Mouse (Mus musculus): Measurements from ENCODE around the gene Ttc3. TPM values are rescaled to one million over a fixed set of nuclear protein-coding genes. Genes with fewer than 3 reads are reported as not detected.
"Not testable (repeated sequence)": the region's sequence is repeated elsewhere in the genome, so short reads cannot be mapped to it uniquely, and the experiment has no call there.

Gene Ttc3
- total RNA-seq (2017) = 323 and 338 TPM in 2 replicates

DNA sequence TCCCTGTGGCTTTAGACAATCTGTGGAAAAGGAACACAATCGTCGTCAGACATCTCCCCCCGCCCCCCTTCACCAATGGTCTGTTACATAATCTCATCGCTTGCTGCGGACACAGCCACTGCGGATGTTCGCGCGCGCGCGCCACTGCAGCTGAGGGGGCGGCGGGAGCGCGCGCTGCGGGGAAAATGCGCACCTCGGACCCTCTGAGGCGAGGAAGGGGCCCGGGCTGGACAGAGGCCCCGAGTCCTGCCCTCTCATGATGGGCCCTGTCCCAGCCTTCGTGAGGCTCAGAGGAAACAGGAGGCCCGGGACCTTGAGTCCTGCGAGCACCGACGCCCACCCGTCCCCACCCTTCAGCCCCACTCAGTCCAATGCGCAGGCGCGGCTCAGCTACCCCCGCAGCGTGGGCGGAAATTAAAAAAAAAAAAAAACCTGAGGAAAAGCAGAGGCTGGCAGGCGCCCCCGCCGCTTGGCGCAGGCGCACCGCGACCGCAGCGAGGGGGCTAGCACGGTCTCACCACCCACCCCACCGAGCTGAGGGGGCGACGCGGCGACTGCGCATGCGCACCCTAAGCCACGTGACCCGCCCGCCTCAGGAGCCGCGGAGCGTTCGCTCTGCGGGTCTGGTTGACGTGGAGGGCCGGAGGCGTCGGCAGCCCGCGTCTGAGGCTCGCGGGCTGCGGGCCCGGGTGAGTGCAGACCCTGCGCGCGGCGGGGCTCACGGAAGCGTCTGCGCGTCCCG is at the start of gene Ttc3:
TSS of gene Ttc3 (plus strand) at position 446 of the 742 bp plus-strand sequence.
- peak; percentile 33 to 64 for ATAC-seq (replicated peaks in 1 of 2; ENCODE audit: insufficient read depth in 1 of 2, low FRiP score in 2 of 2, low TSS enrichment in 1 of 2, low read depth in 1 of 2, poor library complexity in 2 of 2, severe bottlenecking in 2 of 2)

DNA sequence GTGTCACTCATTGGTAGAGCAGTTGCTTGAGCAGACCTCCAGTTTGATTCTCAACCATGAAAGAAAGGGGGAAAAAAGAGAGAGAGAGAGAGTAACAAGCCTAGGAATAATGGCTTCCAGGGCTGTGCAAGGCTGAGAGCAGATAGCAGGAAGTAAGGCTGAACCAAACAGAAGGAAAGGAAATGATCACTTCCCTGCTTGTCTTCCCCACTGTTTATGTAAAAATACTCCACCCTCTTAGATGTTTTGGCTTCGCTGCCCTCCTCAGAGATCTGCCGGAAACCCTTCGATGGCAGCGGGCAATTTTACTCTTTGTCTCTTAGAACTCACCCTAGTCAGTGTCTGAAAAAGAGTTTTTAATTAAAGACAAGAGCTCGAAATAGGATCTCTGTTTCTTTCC is 46.7 kb upstream of the Ttc3 start:
- no peak for ATAC-seq (replicated peaks in 1 of 2; ENCODE audit: insufficient read depth in 1 of 2, low FRiP score in 2 of 2, low TSS enrichment in 1 of 2, low read depth in 1 of 2, poor library complexity in 2 of 2, severe bottlenecking in 2 of 2)

DNA sequence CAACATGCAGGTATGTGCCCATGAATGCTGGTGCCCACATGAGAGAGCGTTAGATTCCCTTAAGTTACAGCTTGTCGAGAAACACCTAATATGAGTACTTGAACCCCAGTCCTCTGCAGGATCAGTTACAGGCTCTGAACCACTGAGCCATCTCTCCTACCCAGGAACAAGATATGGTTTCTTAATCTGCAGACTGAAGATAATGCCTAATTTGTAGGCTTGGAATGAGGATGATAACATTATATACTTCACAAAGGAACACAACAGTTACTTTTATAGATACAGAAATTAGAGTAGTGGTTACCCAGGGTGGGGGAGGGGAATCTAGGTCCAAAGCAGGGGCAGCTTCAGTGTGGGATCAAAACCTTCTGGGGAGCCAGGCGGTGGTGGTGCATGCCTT is 44.4 kb upstream of the Ttc3 start:
- ATAC-seq (replicated peaks in 1 of 2; ENCODE audit: insufficient read depth in 1 of 2, low FRiP score in 2 of 2, low TSS enrichment in 1 of 2, low read depth in 1 of 2, poor library complexity in 2 of 2, severe bottlenecking in 2 of 2) = no peak

DNA sequence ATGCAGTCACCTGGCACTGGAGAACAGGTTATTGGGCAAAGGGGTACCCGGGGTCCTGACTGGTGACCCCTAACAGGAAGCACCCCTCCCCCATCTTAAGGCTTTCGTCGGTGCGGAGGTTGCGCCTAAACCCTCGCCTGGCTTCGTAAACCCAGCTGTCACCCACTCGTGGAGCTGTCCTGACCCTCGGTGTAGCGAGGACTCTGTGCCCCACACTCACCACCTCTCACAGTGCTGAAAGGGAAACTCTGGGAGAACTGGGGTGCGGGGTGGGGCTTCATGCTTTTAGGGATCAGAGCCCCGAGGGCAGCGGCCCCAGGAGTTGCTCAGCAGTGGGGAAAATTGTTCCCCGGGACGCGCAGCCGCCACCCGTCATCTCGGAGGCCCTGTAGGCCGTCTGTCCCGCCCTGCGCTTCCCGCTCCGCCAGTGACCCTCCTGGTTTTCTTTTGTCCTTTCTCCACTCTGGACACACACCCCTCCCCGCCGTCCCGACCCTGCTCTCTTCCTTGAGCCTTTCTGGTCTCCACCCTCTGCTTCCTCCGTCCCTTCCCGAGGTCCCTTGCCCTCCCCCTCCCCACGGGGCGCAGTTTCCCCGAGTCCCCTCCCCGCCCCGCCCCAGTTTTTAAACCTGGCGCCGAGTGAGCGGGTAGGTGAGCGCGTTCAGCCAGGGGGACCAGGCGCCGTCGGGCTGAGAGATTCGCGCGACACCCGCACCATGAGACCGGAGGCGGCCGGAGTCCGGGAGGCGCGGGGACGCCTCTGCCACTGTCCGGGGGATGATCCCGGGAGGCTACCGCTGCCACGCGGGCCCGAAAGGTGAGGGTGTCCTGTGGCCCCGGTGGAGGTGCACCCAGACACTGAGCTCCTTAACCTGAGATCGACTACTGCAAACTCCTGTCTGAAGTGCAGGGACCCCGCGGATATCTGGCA is 42.4 kb upstream of the Ttc3 start, which contains the start of gene Ripply3:
TSS of gene Ripply3 (plus strand) at position 640 of the 931 bp plus-strand sequence.
- ATAC-seq (replicated peaks in 1 of 2; ENCODE audit: insufficient read depth in 1 of 2, low FRiP score in 2 of 2, low TSS enrichment in 1 of 2, low read depth in 1 of 2, poor library complexity in 2 of 2, severe bottlenecking in 2 of 2) = 0 out of 4 replicates have a peak, but pooled peaks have one; percentile 12 to 19

DNA sequence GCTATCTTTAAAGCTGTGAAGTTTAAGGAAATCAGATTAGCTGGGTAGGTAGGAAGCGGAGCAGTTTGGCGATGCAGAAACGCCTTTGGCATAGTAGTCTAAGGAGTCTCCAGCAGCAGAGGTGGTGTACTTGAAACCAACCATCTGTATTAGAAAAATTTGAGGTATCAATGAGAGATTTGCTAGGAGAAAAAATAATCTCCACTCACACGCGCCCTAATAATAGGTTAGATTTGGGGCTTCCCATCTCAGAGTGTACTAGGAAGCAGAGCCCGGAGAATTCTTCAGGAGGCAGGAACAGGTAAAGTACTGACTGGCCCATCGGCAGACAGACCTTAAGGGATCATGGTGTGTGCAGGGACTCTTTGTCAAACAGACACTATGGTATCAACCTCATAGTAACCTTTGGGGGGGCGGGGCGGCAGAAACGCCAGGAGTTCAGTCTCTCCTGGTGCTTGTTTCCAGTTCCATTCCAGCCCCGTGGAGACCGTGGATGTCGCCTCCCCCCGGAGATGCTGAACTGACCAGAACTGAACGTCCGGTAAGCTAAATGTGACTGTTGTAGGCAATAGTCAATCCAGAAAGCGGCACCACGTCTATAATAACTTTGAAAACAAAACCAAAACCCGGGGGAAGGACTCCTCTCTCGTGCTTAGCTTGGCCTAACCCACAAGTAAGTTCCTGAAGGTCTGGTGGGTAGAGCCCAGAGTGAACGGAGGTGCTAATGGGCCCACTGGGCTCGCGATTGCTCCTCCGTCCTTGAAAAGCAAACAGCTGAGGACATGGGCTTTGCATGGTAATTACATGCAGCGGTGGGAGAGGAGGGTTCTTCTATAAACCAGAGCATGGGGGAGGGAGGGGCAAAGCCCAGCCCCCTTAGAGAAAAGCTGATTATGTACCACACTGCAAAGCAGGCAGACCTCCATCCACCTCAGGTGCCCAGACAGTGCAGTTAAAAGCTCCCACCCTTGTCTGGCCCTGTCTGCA is 41.2 kb upstream of the Ttc3 start:
- ATAC-seq (replicated peaks in 1 of 2; ENCODE audit: insufficient read depth in 1 of 2, low FRiP score in 2 of 2, low TSS enrichment in 1 of 2, low read depth in 1 of 2, poor library complexity in 2 of 2, severe bottlenecking in 2 of 2) = peak; percentile 44 to 65; a peak in 3 of 4 replicates

DNA sequence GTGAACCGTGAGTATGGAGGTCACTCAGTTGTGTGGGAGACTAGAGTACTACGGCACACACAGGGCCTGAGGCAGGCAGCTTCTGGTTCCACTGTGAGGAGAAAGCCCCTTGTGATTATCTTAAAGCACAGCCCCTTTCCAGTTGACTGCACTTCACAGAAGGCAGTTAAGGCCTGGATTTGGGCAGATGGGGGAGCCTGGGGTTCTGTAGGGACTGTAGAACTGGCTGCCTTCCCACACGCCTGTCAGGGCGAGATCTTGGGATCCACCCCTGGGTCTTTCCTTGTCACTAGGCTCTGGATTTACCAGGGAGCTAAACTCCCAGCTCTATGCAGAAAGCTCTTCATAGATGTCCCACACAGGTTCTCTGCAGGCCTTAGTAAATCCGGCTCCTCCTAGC is 40.0 kb upstream of the Ttc3 start:
- ATAC-seq (replicated peaks in 1 of 2; ENCODE audit: insufficient read depth in 1 of 2, low FRiP score in 2 of 2, low TSS enrichment in 1 of 2, low read depth in 1 of 2, poor library complexity in 2 of 2, severe bottlenecking in 2 of 2) = no peak

DNA sequence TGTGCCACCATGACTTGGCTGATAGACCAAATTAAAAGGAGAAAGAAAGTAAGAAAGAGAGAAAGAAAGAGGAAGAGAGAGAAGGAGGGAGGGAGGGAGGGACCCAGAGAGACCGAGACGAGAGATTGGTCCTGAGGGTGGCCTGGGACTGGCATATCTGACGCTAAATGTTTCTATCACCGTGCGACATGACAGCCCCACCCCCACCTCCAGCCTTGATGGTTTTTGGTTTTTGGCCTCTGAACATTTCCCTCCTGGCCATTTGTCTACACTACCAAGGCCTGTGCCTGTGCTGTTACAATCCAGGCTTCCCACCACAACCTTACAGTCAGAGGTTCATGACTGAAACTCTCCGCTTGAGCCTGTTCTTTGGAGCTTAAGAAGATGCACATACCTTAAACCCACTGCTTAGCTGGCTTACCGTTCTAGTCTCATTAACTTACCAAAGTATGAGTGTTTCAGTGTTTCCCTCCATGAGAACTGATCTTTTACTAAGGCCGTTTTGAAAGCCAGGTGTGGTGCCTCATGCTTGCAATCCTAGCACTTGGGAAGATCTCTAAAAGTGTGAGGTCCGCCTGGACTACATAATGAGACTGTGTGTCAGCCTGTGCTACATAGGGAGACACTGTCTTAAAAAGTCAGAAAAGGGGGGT is 39.1 kb upstream of the Ttc3 start:
- ATAC-seq (replicated peaks in 1 of 2; ENCODE audit: insufficient read depth in 1 of 2, low FRiP score in 2 of 2, low TSS enrichment in 1 of 2, low read depth in 1 of 2, poor library complexity in 2 of 2, severe bottlenecking in 2 of 2) = no peak

DNA sequence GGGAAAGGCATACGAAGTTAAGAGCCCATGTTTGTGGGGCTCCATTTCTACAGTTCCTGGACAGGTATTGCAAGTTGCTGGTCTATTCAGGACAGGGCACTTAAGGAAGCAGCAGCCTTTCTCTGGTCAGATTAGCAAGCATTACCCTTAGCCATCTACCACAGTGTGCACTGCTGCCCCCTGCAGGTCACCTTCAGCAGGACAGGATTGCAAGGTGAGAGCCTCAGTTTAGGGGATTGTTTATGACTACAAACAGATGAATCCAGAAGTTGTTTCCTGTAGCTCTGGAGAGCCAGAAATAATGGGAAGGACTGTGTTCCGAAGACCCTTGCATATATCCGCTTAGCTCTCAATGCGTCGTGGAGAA is 38.5 kb upstream of the Ttc3 start:
- peak; percentile 51 to 70; a peak in 1 of 4 replicates for ATAC-seq (replicated peaks in 1 of 2; ENCODE audit: insufficient read depth in 1 of 2, low FRiP score in 2 of 2, low TSS enrichment in 1 of 2, low read depth in 1 of 2, poor library complexity in 2 of 2, severe bottlenecking in 2 of 2)

DNA sequence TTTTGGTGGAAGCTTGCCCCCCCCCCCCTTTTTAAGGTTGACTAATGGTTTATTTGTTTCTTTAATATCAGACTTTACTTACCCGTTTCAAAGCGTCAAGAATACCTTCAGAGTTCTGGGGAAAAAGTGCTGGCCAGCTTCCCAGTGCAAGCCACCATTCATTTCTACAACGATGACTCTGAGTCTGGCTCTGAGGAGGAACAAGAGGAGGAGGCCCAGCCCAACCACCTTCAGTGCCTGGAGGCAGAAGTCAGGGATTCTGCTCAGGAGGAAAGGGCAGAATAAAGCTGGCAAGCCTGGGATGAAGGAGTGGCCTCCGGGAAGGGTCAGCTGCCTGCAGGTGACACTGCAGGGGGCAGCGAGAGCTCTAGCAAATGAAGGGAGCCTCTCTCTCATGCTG is 34.8 kb upstream of the Ttc3 start:
- ATAC-seq (replicated peaks in 1 of 2; ENCODE audit: insufficient read depth in 1 of 2, low FRiP score in 2 of 2, low TSS enrichment in 1 of 2, low read depth in 1 of 2, poor library complexity in 2 of 2, severe bottlenecking in 2 of 2) = no peak

DNA sequence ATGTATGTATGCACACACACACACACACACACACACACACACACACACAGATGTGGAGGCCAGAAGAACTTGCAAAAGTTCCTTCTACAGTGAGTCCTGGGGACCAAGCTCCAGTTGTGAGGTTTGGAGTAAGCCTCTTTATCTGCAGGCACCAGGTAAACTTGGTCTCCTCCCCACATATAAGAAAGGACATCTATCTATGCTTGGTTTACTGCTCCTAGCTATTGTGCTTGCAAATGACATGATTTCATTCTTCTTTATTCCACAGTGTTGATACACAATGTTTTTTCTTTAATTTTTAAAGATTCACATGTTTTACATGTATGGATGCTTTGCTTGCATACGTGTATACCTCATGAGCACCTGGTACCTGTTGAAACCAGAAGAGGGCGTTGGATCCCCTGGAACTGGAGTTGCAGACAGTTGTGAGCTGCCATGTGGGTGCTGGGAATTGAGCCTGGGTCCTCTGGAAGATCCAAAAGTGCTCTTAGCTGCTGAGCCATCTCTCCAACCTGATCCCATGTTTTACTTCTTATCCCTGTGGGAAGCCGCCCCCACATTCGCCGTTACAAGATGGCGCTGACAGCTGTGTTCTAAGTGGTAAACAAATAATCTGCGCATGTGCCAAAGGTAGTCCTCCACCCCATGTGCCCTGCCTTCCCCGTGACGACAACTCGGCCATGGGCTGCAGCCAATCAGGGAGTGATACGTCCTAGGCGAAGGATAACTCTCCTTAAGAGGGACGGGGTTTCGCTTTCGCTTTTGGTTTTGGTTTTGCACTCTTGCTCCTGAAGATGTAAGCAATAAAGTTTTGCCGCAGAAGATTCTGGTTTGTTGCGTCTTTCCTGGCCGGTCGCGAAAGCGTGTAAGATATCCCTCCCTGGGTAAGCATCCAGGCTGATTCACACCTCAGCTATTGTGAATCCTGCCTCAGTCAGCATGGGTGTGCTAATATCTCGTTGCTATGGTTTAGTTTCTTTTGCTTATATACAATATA is 31.0 kb upstream of the Ttc3 start:
- not testable (repeated sequence) for ATAC-seq (replicated peaks in 1 of 2; ENCODE audit: insufficient read depth in 1 of 2, low FRiP score in 2 of 2, low TSS enrichment in 1 of 2, low read depth in 1 of 2, poor library complexity in 2 of 2, severe bottlenecking in 2 of 2)

DNA sequence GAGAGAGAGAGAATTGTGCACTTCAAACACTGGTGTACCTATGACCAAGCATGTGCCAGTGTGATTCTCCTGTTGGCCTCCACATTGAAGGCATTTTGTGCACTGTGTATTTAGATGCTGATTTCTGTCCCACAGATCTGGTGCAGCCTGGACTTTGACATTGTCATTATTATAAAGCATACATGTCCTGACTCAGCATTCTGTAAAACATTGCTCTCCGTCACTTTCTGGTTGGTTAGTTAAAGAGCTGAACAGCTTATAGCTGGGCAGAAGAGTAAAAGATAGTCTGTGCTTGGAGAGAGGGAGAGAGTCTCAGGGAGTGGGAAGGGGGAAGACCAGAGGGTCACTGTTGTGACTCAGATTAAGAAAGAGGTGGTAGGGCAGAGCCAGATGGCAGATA is 24.7 kb upstream of the Ttc3 start:
- ATAC-seq (replicated peaks in 1 of 2; ENCODE audit: insufficient read depth in 1 of 2, low FRiP score in 2 of 2, low TSS enrichment in 1 of 2, low read depth in 1 of 2, poor library complexity in 2 of 2, severe bottlenecking in 2 of 2) = no peak

DNA sequence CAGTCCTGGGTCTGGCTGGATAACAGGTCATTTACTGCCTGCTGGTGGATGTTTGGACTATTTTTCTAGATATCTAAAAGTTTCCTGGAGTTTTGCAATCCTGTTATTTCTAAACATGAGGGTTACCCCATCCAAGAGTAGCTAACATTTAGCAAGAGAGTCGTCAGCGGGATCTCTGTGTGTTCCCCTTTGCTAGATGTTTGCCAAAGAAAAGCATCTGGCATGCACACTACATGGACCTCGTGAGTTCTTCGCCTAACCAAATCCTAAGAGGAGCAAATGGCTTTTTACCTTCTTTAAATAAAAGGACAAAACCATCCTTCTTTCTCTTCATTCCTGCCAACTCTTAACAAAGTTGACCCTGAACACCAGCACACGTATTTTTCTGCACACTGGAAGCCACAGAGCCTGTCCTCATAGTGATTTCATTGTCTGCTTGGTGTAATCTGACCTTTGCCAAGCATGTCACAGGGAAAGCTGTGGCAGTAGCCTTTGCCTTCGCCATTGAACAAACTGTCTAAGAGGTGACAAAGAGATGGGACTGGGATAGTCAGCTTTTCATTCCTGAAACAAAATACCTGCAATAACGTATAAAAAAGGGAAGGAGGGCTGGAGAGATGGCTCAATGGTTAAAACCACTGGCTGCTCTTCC is 23.2 kb upstream of the Ttc3 start:
- ATAC-seq (replicated peaks in 1 of 2; ENCODE audit: insufficient read depth in 1 of 2, low FRiP score in 2 of 2, low TSS enrichment in 1 of 2, low read depth in 1 of 2, poor library complexity in 2 of 2, severe bottlenecking in 2 of 2) = peak in 1 of 2 experiments; percentile 29; a peak in 1 of 4 replicates

DNA sequence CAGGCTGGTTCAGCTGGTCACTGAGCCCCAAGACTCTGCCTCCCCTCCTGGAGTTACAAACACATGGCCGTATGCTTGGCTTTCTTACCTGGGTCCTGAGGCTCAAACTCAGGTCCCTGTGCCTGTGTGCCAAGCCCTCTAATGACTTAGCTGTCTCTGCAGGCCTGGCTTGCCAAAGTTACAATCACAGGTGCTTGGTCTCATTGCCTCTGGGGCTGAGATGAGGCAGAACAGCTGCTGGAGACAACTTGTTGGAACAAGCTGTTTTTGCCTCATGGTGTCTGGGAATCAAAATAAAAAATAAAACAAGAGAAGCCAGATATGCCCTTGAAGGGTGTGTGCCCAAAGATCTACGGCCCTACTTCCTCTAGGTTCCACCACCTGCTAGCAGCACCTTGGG is 21.6 kb upstream of the Ttc3 start:
- no peak for ATAC-seq (replicated peaks in 1 of 2; ENCODE audit: insufficient read depth in 1 of 2, low FRiP score in 2 of 2, low TSS enrichment in 1 of 2, low read depth in 1 of 2, poor library complexity in 2 of 2, severe bottlenecking in 2 of 2)

DNA sequence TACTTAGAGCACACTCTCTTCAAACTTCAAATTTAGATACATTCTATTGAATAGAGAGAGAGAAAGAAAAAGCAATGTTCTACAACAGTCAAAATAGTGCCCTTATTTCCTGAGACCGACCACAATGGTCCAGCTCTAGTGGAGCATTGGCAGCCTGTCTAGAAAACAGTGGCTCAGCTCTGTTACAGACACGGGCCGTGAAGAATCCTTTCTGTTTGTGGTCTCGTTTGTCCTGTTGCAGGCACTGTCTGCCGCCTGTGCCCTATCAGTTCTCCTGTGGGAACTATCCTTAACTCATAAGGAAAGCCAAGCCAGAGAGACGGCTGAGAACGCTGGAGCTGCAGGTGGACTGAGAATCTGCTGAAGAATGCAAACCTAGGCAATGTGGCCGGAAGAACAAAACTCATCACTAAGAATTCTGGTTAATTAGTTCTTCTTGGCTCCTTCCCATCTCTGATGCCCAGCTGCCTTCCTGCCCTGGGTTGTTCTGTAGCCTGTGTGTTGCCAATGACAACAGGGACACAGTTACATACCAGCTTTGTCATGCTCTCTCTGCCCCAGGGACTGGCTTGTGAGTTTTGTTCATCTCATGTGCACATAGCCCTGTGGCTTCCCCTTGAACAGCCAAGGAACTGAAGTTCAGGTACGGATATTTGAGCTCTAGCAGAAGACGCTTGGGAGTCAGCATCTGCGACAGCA is 20.7 kb upstream of the Ttc3 start:
- ATAC-seq (replicated peaks in 1 of 2; ENCODE audit: insufficient read depth in 1 of 2, low FRiP score in 2 of 2, low TSS enrichment in 1 of 2, low read depth in 1 of 2, poor library complexity in 2 of 2, severe bottlenecking in 2 of 2) = peak; percentile 70 to 71

DNA sequence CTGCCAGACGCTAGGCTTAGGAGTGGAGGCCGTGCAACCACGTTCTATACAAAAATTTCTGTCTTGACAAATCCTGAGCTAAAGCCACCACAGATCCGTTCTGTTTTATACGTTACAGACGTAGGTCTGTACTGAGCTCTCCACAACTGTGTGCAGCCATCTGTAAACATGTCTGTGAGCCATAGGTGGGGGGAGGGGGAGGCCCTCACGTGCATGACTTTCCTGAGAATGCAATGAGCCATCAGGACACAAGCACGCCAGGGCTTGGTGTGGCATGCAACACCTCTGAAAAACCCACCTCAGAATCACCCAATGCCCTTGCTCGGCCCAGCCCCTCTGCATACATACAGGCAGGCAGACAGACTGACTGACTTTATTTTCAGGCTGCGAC is 20.1 kb upstream of the Ttc3 start:
- ATAC-seq (replicated peaks in 1 of 2; ENCODE audit: insufficient read depth in 1 of 2, low FRiP score in 2 of 2, low TSS enrichment in 1 of 2, low read depth in 1 of 2, poor library complexity in 2 of 2, severe bottlenecking in 2 of 2) = no peak

Data from hematopoietic stem cell, adult 5-6 weeks (primary cell).